Mouse (Mus musculus) testis, postnatal 10 days (tissue): ENCODE results near the gene Olfr1051.
"Not testable (repeated sequence)": the region's sequence is repeated elsewhere in the genome, so short reads cannot be mapped to it uniquely, and the experiment has no call there.

ENCODE experiments used
- DNase-seq: peaks from one replicate; pipeline ENCODE4 v3.0.0; 2021; ENCODE audit warnings: low spot score

Gene Olfr1051

GRCm38 (mm10) chr2:86278988-86279387 is at the start of gene Olfr1051:
Gene Olfr1051 (minus strand): TSS chr2:86279088.
- not testable (repeated sequence) for DNase-seq

DNA sequence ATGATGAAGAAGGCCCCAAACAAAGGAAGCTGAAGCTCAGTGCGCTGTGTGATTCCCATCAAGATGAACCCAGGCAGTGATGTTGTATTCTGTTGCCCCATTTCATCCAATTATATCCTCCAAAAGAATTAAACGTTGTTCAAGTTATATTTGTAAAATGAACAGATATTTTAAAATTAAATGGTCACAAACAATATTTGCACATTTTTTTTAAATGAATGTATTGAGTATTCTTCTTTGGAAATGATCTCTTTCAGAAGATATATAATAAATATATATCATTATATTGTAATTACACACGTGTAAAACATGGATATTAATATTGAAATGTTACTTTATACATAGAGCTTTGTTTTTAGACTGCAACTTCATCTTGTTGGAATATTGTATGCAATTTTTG is 36.3 kb upstream of the Olfr1051 start, which contains the start of gene Olfr1053:
Gene Olfr1053 (minus strand): TSS at position 101 of the 400 bp plus-strand sequence.
- no peak for DNase-seq

DNA sequence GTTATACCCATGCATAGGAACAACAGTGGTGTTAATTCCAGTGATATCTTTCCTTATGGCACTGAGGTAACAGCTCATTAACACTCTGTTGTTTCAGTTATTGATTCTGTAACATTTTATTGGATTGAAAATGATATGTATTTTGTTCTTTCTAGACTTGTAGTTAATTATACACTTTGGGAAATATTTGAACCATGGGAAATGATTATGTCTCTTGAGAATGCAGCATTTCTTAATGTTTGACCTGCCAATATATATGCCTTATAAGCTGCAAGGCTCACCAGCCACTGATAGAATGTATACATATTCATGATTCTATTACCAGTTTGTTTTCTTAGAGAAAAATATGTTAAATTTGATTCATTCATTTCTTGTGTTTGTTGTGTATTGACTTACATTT is 13.3 kb upstream of the Olfr1051 start, which contains the start of gene Olfr1052:
Gene Olfr1052 (plus strand): TSS at position 301 of the 400 bp plus-strand sequence.
- DNase-seq: no peak

DNA sequence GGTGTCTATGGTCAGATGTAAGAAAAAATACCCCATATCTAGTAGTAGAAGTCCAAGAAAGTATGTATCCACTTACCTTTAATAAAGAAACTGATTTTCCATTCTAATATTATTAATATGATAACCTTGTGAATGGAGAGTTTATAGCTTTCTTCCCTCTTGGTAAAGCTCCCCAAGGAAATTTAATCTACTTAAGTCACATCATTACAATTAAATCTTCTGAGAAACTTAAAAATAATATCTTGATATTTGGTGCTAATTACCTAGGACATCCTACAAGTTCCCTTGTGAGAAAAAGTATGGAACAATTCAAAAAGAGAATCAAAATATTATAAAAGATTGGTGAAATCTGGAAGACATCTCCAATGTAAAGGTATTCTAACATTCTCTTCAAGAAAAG is 20.7 kb downstream of the Olfr1051 start, which contains the start of gene Olfr1049:
Gene Olfr1049 (minus strand): TSS at position 101 of the 400 bp plus-strand sequence.
- DNase-seq: not testable (repeated sequence)

GRCm38 (mm10) chr2:86240189-86240588 is 38.7 kb downstream of the Olfr1051 start, which contains the start of gene Olfr1048:
Gene Olfr1048 (minus strand): TSS chr2:86240289.
- DNase-seq: no peak

DNA sequence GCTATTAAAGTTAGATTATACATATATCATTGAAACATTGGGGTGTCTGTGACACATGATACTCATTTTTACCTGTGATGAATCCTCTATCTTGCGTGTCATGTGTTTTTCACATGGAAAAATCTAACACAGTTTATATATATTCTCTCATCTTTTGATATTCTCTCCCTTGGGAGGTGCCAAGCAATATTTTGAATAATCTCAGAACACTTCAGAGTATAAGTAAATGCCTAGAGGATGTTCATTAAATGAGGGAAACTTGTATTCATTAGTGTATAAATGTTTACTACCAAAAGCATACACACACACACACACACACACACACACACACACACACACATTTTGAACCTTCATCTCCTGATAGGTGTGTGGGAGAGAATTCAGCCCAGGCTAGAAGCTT is 47.6 kb downstream of the Olfr1051 start, which contains the start of gene Olfr1047:
Gene Olfr1047 (minus strand): TSS at position 101 of the 400 bp plus-strand sequence.
- DNase-seq: no peak
